Mouse (Mus musculus): ENCODE measurements around the gene Mcm7.

- no peak for TF ChIP-seq CTCF (IDR thresholded peaks at IDR 0.05; ENCODE audit: low read depth, low read length)
- no peak for TF ChIP-seq POLR2AphosphoS5 (IDR thresholded peaks at IDR 0.05; ENCODE audit: insufficient replicate concordance, low read depth, low read length)
- no peak for TF ChIP-seq GATA1 (IDR thresholded peaks at IDR 0.05; ENCODE audit: borderline replicate concordance, low read length)
- no peak for TF ChIP-seq TAL1 (conservative IDR thresholded peaks at IDR 0.05; ENCODE audit: low read depth, low read length)
Observed at GRCm38 (mm10) chr5:138199576-138199975, 27.4 kb upstream of the Mcm7 start.
